Mouse (Mus musculus) liver, postnatal 0 days (tissue): Measurements from ENCODE around the gene Apbb1. TPM values are rescaled to one million over a fixed set of nuclear protein-coding genes. Genes with fewer than 3 reads are reported as not detected.
A peak's percentile ranks its signal among the peaks of the same experiment; 100 is the strongest.

Experiments
- ATAC-seq: fragments of 200-750 bp; cut with Nextera tagmentation; 2 replicates; pipeline ENCODE4 v1.8.0; 2017; ENCODE audit warnings: mild to moderate bottlenecking, moderate library complexity
- DNase-seq: peaks from one replicate; pipeline ENCODE4 v3.0.0-alpha.2; 2016
- H3K27ac ChIP-seq: fragments of 300-500 bp; sonication (generic); 2 replicates; pipeline ENCODE4 v1.5.1; 2014; ENCODE audit warnings: antibody characterized with exemption, moderate library complexity, mild to moderate bottlenecking, low read depth
- H3K27me3 ChIP-seq: fragments of 300-500 bp; sonication (generic); 2 replicates; pipeline ENCODE4 v1.6.1; 2014; ENCODE audit warnings: low read length, control low read depth, mixed read lengths; ENCODE audit not compliant: insufficient read depth
- H3K36me3 ChIP-seq: fragments of 300-500 bp; sonication (generic); replicated peaks from 2 replicates; pipeline ENCODE4 v1.6.1; 2014; ENCODE audit warnings: mild to moderate bottlenecking, control low read depth, low read length, moderate library complexity, mixed read lengths; ENCODE audit not compliant: insufficient read depth
- H3K4me1 ChIP-seq: fragments of 300-500 bp; sonication (generic); 2 replicates; pipeline ENCODE4 v1.6.1; 2014; ENCODE audit warnings: antibody characterized with exemption, mild to moderate bottlenecking, control low read depth; ENCODE audit not compliant: insufficient read depth
- H3K4me2 ChIP-seq: fragments of 300-500 bp; sonication (generic); 2 replicates; pipeline ENCODE4 v1.6.1; 2014; ENCODE audit warnings: low read depth, mild to moderate bottlenecking, low read length, moderate library complexity, mixed read lengths
- H3K4me3 ChIP-seq: fragments of 300-500 bp; sonication (generic); 2 replicates; pipeline ENCODE4 v1.5.1; 2014; ENCODE audit warnings: low read depth, low read length
- H3K9ac ChIP-seq: fragments of 300-500 bp; sonication (generic); replicated peaks from 2 replicates; pipeline ENCODE4 v1.6.1; 2014; ENCODE audit warnings: mild to moderate bottlenecking, moderate library complexity
- H3K9me3 ChIP-seq: fragments of 300-500 bp; sonication (generic); 2 replicates; pipeline ENCODE4 v1.6.1; 2016; ENCODE audit warnings: mild to moderate bottlenecking, control low read depth, low read length, mixed read lengths
- CTCF ChIP-seq: sonication (generic); IDR thresholded peaks from 2 replicates; pipeline ENCODE4 v1.5.1; 2016; ENCODE audit warnings: antibody characterized with exemption, low read depth
- EP300 ChIP-seq: IDR thresholded peaks from 2 replicates; pipeline ENCODE4 v1.6.1; 2016; ENCODE audit warnings: antibody characterized with exemption, low read depth, mild to moderate bottlenecking
- WGBS: fragments of 180-500 bp; shearing (Covaris S2); extraction: QIAGEN DNeasy Blood & Tissue Kit; methylation state at CpG from one replicate; pipeline ENCODE4 v1.1.7; 2014; ENCODE audit not compliant: insufficient replicate concordance; 5-methylcytosine and 5-hydroxymethylcytosine counted together
- polyA plus RNA-seq: library from polyadenylated mRNA; unstranded; fragments of >200 nt; fragmentation: Nextera tagmentation; extraction: Ambion mirVana; gene quantifications from 2 replicates; pipeline ENCODE4 v1.2.1, GENCODE M21; 2015

The Apbb1 gene
- polyA plus RNA-seq, 1 experiment from 2014 or later = 0.92 TPM

- peaks cover 15% of the 10 kb centered on the region; the same call in 1 of the 2 replicates for H3K4me1 ChIP-seq
- 82% methylated on average over 11 of the region's 11 CpGs for WGBS
- no peaks in the 10 kb centered on the region for H3K9me3 ChIP-seq
- DNase-seq (no peak), ATAC-seq (no peak)
- H3K27me3 ChIP-seq = no peaks in the 10 kb centered on the region
- H3K27ac ChIP-seq = no peak overlapping the region
- no peak overlapping the region for H3K4me2 ChIP-seq
- no peak for TF ChIP-seq EP300
- TF ChIP-seq CTCF = no peak
- H3K4me3 ChIP-seq = no peak overlapping the region
- no peak overlapping the region for H3K9ac ChIP-seq
- H3K36me3 ChIP-seq = peaks cover 11% of the 10 kb centered on the region
Observed at GRCm38 (mm10) chr7:105557671-105558070, 23.8 kb downstream of the Apbb1 start.

GRCm38 (mm10) chr7:105556406-105556805 is 25.0 kb downstream of the Apbb1 start:
- H3K9me3 ChIP-seq = no peaks in the 10 kb centered on the region
- 83% methylated on average over 8 of the region's 8 CpGs for WGBS
- no peak overlapping the region for H3K4me2 ChIP-seq
- no peak overlapping the region for H3K4me3 ChIP-seq
- H3K27me3 ChIP-seq = no peaks in the 10 kb centered on the region
- H3K9ac ChIP-seq = no peak overlapping the region
- peaks cover 15% of the 10 kb centered on the region; the same call in 1 of the 2 replicates for H3K4me1 ChIP-seq
- peaks cover 11% of the 10 kb centered on the region for H3K36me3 ChIP-seq
- no peak for ATAC-seq
- DNase-seq = no peak
- TF ChIP-seq EP300 = no peak
- no peak for TF ChIP-seq CTCF
- H3K27ac ChIP-seq = no peak overlapping the region

GRCm38 (mm10) chr7:105555571-105555970 is 25.9 kb downstream of the Apbb1 start:
- Histone ChIP-seq H3K9me3 (no peaks in the 10 kb centered on the region), H3K9ac (0 out of 2 replicates have a peak overlapping the region, but pooled peaks have one; percentile 16), H3K4me3 (no peak overlapping the region), H3K4me2 (peak overlapping the region; percentile 94), H3K4me1 (peaks cover 15% of the 10 kb centered on the region; the same call in 1 of the 2 replicates), H3K36me3 (peaks cover 11% of the 10 kb centered on the region), H3K27ac (no peak overlapping the region), H3K27me3 (no peaks in the 10 kb centered on the region)
- no peak for TF ChIP-seq CTCF
- no peak for TF ChIP-seq EP300
- ATAC-seq = no peak
- DNase-seq = no peak
- 87% methylated on average over 10 of the region's 10 CpGs for WGBS

- DNase-seq (peak; percentile 91), ATAC-seq (peak; percentile 98)
- WGBS = 3% methylated on average over 26 of the region's 26 CpGs
- Histone ChIP-seq H3K4me1 (peaks cover 15% of the 10 kb centered on the region; the same call in 1 of the 2 replicates), H3K9ac (peak within 1 kb of the TSS; percentile 89), H3K4me3 (peak within 1 kb of the TSS; percentile 80), H3K36me3 (peaks cover 11% of the 10 kb centered on the region), H3K4me2 (peak within 1 kb of the TSS; percentile 94), H3K27ac (peak within 1 kb of the TSS; percentile 81), H3K9me3 (no peaks in the 10 kb centered on the region), H3K27me3 (no peaks in the 10 kb centered on the region)
- TF ChIP-seq CTCF = no peak
- TF ChIP-seq EP300 = no peak
Observed at GRCm38 (mm10) chr7:105554212-105554942, 27.1 kb downstream of the Apbb1 start, which contains the start of gene Smpd1. Smpd1 (plus strand) TSS chr7:105554360.

- no peaks in the 10 kb centered on the region for H3K9me3 ChIP-seq
- DNase-seq (no peak), ATAC-seq (no peak)
- H3K36me3 ChIP-seq = peaks cover 11% of the 10 kb centered on the region
- peak overlapping the region; percentile 80 for H3K4me3 ChIP-seq
- H3K27ac ChIP-seq = peak overlapping the region; percentile 81; the same call in 1 of the 2 replicates
- peaks cover 15% of the 10 kb centered on the region; the same call in 1 of the 2 replicates for H3K4me1 ChIP-seq
- peak overlapping the region; percentile 89 for H3K9ac ChIP-seq
- H3K27me3 ChIP-seq = no peaks in the 10 kb centered on the region
- TF ChIP-seq CTCF = no peak
- TF ChIP-seq EP300 = no peak
- peak overlapping the region; percentile 94 for H3K4me2 ChIP-seq
- WGBS = 38% methylated on average over 26 of the region's 27 CpGs
Observed at GRCm38 (mm10) chr7:105553456-105554211, 27.8 kb downstream of the Apbb1 start.

GRCm38 (mm10) chr7:105549035-105549434 is 32.4 kb downstream of the Apbb1 start:
- ATAC-seq (no peak), DNase-seq (no peak)
- Histone ChIP-seq H3K9me3 (no peaks in the 10 kb centered on the region), H3K4me3 (no peak overlapping the region), H3K9ac (no peak overlapping the region), H3K4me1 (0 out of 2 replicates have a peak, but pooled peaks cover 3% of the 10 kb centered on the region), H3K27me3 (no peaks in the 10 kb centered on the region), H3K36me3 (no peaks in the 10 kb centered on the region), H3K27ac (no peak overlapping the region), H3K4me2 (no peak overlapping the region)
- TF ChIP-seq CTCF (peak; percentile 44), EP300 (no peak)
- 45% methylated on average over 6 of the region's 6 CpGs for WGBS
